Mouse (Mus musculus) MEL (cell line): ENCODE data around the gene Nubp2. TPM values are rescaled to one million over a fixed set of nuclear protein-coding genes. Genes with fewer than 3 reads are reported as not detected.
A peak's percentile ranks its signal among the peaks of the same experiment; 100 is the strongest.

Source experiments
- DNase-seq: peaks from one replicate; pipeline ENCODE4 v3.0.0; 2011; ENCODE audit warnings: low read depth, low spot score
- H3K27ac ChIP-seq: 2 replicates; pipeline ENCODE4 v1.5.1; 2012; ENCODE audit warnings: low read depth, mild to moderate bottlenecking, control low read depth, low read length, moderate library complexity; ENCODE audit not compliant: control insufficient read depth
- H3K27me3 ChIP-seq, 2 experiments: fragments of 150-350 bp in 1 of 2; sonication (generic) in 1 of 2; 2 replicates each; pipeline ENCODE4 v1.6.1; 2012; ENCODE audit warnings: low read length in 2 of 2, mild to moderate bottlenecking in 2 of 2, improper control_type of control experiment in 1 of 2, moderate library complexity in 1 of 2; ENCODE audit not compliant: insufficient read depth in 2 of 2, control insufficient read depth in 1 of 2
- H3K36me3 ChIP-seq, 2 experiments: 2 replicates each; pipeline ENCODE4 v1.6.1; 2012 to 2014; ENCODE audit warnings: low read length in 2 of 2, improper control_type of control experiment in 1 of 2, inconsistent platforms in 1 of 2, mild to moderate bottlenecking in 1 of 2; ENCODE audit not compliant: insufficient read depth in 2 of 2, control insufficient read depth in 1 of 2
- H3K4me1 ChIP-seq, 2 experiments: fragments of 150-350 bp in 1 of 2; sonication (generic) in 1 of 2; 2 replicates each; pipeline ENCODE4 v1.6.1; 2012; ENCODE audit warnings: low read length in 2 of 2, improper control_type of control experiment in 1 of 2, mild to moderate bottlenecking in 1 of 2; ENCODE audit not compliant: insufficient read depth in 2 of 2, control insufficient read depth in 1 of 2
- H3K4me3 ChIP-seq, 2 experiments: fragments of 150-350 bp in 1 of 2; sonication (generic) in 1 of 2; 2 replicates each; pipeline ENCODE4 v1.5.1; 2012; ENCODE audit warnings: low read depth in 2 of 2, low read length in 2 of 2, mild to moderate bottlenecking in 2 of 2, moderate library complexity in 2 of 2, control low read depth in 1 of 2, improper control_type of control experiment in 1 of 2; ENCODE audit not compliant: control insufficient read depth in 1 of 2, insufficient read depth in 1 of 2
- H3K79me2 ChIP-seq: 2 replicates; pipeline ENCODE4 v1.6.1; 2012; ENCODE audit warnings: mild to moderate bottlenecking, low read length, moderate library complexity; ENCODE audit not compliant: control insufficient read depth, poor library complexity, insufficient read depth
- H3K9ac ChIP-seq: 2 replicates; pipeline ENCODE4 v1.6.1; 2012; ENCODE audit warnings: low read depth, mild to moderate bottlenecking, control low read depth, low read length, moderate library complexity; ENCODE audit not compliant: control insufficient read depth, poor library complexity, severe bottlenecking
- H3K9me3 ChIP-seq: fragments of 150-350 bp; sonication (generic); replicated peaks from 2 replicates; pipeline ENCODE4 v1.6.1; 2012; ENCODE audit warnings: mild to moderate bottlenecking, low read length, improper control_type of control experiment, moderate library complexity; ENCODE audit not compliant: insufficient read depth
- BHLHE40 ChIP-seq: IDR thresholded peaks from 2 replicates; pipeline ENCODE4 v1.6.1; 2012; ENCODE audit warnings: low read depth, mild to moderate bottlenecking, inconsistent platforms, low read length, improper control_type of control experiment, borderline replicate concordance
- CHD1 ChIP-seq: IDR thresholded peaks from 2 replicates; pipeline ENCODE4 v1.6.1; 2012; ENCODE audit warnings: low read depth, mild to moderate bottlenecking, inconsistent platforms, low read length, improper control_type of control experiment
- CHD2 ChIP-seq: IDR thresholded peaks from 2 replicates; pipeline ENCODE4 v1.6.1; 2011; ENCODE audit warnings: low read length, improper control_type of control experiment
- CTCF ChIP-seq, 3 experiments: IDR thresholded peaks in 2 of 3; conservative IDR thresholded peaks in 1 of 3; 2 replicates each; pipeline ENCODE4 v1.5.1; 2011 to 2012; ENCODE audit warnings: low read length in 3 of 3, low read depth in 2 of 3, mild to moderate bottlenecking in 2 of 3, improper control_type of control experiment in 1 of 3, inconsistent platforms in 1 of 3, mixed read lengths in 1 of 3, moderate library complexity in 1 of 3; ENCODE audit not compliant: control insufficient read depth in 1 of 3, insufficient read depth in 1 of 3, poor library complexity in 1 of 3, severe bottlenecking in 1 of 3
- E2F4 ChIP-seq: IDR thresholded peaks from 2 replicates; pipeline ENCODE4 v1.6.1; 2011; ENCODE audit warnings: low read depth, low read length, improper control_type of control experiment, borderline replicate concordance
- ELF1 ChIP-seq: IDR thresholded peaks from 2 replicates; pipeline ENCODE4 v1.6.1; 2014; ENCODE audit warnings: low read depth, mild to moderate bottlenecking, inconsistent platforms, low read length, improper control_type of control experiment, moderate library complexity
- EP300 ChIP-seq, 2 experiments: IDR thresholded peaks; 2 replicates each; pipeline ENCODE4 v1.6.1; 2011; ENCODE audit warnings: improper control_type of control experiment in 2 of 2, low read length in 2 of 2, low read depth in 1 of 2, mild to moderate bottlenecking in 1 of 2
- GATA1 ChIP-seq: IDR thresholded peaks from 2 replicates; pipeline ENCODE4 v1.6.1; 2011; ENCODE audit warnings: low read depth, low read length, improper control_type of control experiment
- HCFC1 ChIP-seq: IDR thresholded peaks from 2 replicates; pipeline ENCODE4 v1.6.1; 2012; ENCODE audit warnings: low read depth, mild to moderate bottlenecking, inconsistent platforms, low read length, improper control_type of control experiment, moderate library complexity
- JUND ChIP-seq: IDR thresholded peaks from 2 replicates; pipeline ENCODE4 v1.6.1; 2011; ENCODE audit warnings: low read depth, mild to moderate bottlenecking, improper control_type of control experiment, low read length
- KAT2A ChIP-seq: conservative IDR thresholded peaks from 2 replicates; pipeline ENCODE4 v1.6.1; 2012; ENCODE audit warnings: low read depth, low read length, improper control_type of control experiment, inconsistent platforms
- MAFK ChIP-seq: IDR thresholded peaks from 2 replicates; pipeline ENCODE4 v1.6.1; 2011; ENCODE audit warnings: low read depth, mild to moderate bottlenecking, low read length, improper control_type of control experiment, borderline replicate concordance
- MAX ChIP-seq: IDR thresholded peaks from 2 replicates; pipeline ENCODE4 v1.6.1; 2011; ENCODE audit warnings: low read length, improper control_type of control experiment
- MEF2A ChIP-seq: IDR thresholded peaks from 2 replicates; pipeline ENCODE4 v1.6.1; 2014; ENCODE audit warnings: low read depth, mild to moderate bottlenecking, inconsistent platforms, low read length, improper control_type of control experiment; ENCODE audit not compliant: poor library complexity, insufficient replicate concordance, severe bottlenecking; ENCODE audit errors: extremely low read depth
- MXI1 ChIP-seq: IDR thresholded peaks from 2 replicates; pipeline ENCODE4 v1.6.1; 2011; ENCODE audit warnings: mild to moderate bottlenecking, low read depth, low read length, improper control_type of control experiment
- NELFE ChIP-seq: IDR thresholded peaks from 2 replicates; pipeline ENCODE4 v1.6.1; 2011; ENCODE audit warnings: low read depth, low read length, improper control_type of control experiment
- NRF1 ChIP-seq: IDR thresholded peaks from 2 replicates; pipeline ENCODE4 v1.6.1; 2014; ENCODE audit warnings: low read depth, mild to moderate bottlenecking, inconsistent platforms, low read length, improper control_type of control experiment, moderate library complexity; ENCODE audit not compliant: poor library complexity, insufficient read depth, severe bottlenecking
- POLR2A ChIP-seq, 2 experiments: IDR thresholded peaks; 2 replicates each; pipeline ENCODE4 v1.6.1; 2011 to 2012; ENCODE audit warnings: low read length in 2 of 2, mild to moderate bottlenecking in 2 of 2, control low read depth in 1 of 2, improper control_type of control experiment in 1 of 2, low read depth in 1 of 2, moderate library complexity in 1 of 2; ENCODE audit not compliant: control insufficient read depth in 1 of 2, insufficient read depth in 1 of 2, poor library complexity in 1 of 2
- POLR2AphosphoS2 ChIP-seq: IDR thresholded peaks from 2 replicates; pipeline ENCODE4 v1.6.1; 2011; ENCODE audit warnings: low read length, improper control_type of control experiment
- POLR2AphosphoS5 ChIP-seq: IDR thresholded peaks from 2 replicates; pipeline ENCODE4 v1.6.1; 2012; ENCODE audit warnings: low read depth, borderline replicate concordance, mild to moderate bottlenecking, inconsistent platforms, low read length, moderate library complexity, mixed read lengths
- RAD21 ChIP-seq: IDR thresholded peaks from 2 replicates; pipeline ENCODE4 v1.6.1; 2011; ENCODE audit warnings: mild to moderate bottlenecking, low read depth, low read length, improper control_type of control experiment
- RCOR1 ChIP-seq: IDR thresholded peaks from 2 replicates; pipeline ENCODE4 v1.6.1; 2012; ENCODE audit warnings: low read depth, mild to moderate bottlenecking, inconsistent platforms, low read length, improper control_type of control experiment
- SIN3A ChIP-seq: IDR thresholded peaks from 2 replicates; pipeline ENCODE4 v1.6.1; 2012; ENCODE audit warnings: low read length, improper control_type of control experiment, inconsistent platforms
- SMC3 ChIP-seq: IDR thresholded peaks from 2 replicates; pipeline ENCODE4 v1.6.1; 2011; ENCODE audit warnings: low read depth, low read length, improper control_type of control experiment
- TAL1 ChIP-seq: IDR thresholded peaks from 2 replicates; pipeline ENCODE4 v1.6.1; 2012; ENCODE audit warnings: mild to moderate bottlenecking, inconsistent platforms, low read length, moderate library complexity, mixed read lengths
- TBP ChIP-seq: IDR thresholded peaks from 2 replicates; pipeline ENCODE4 v1.8.0; 2011; ENCODE audit warnings: low read depth, low read length, improper control_type of control experiment
- TCF12 ChIP-seq: IDR thresholded peaks from 2 replicates; pipeline ENCODE4 v1.6.1; 2014; ENCODE audit warnings: low read depth, mild to moderate bottlenecking, inconsistent platforms, low read length, improper control_type of control experiment, moderate library complexity
- UBTF ChIP-seq: IDR thresholded peaks from 2 replicates; pipeline ENCODE4 v1.6.1; 2012; ENCODE audit warnings: low read depth, mild to moderate bottlenecking, inconsistent platforms, low read length, improper control_type of control experiment, moderate library complexity, borderline replicate concordance; ENCODE audit not compliant: insufficient read depth
- USF1 ChIP-seq: IDR thresholded peaks from 2 replicates; pipeline ENCODE4 v1.6.1; 2014; ENCODE audit warnings: low read depth, mild to moderate bottlenecking, inconsistent platforms, low read length, improper control_type of control experiment, moderate library complexity
- USF2 ChIP-seq, 2 experiments: IDR thresholded peaks; 2 replicates each; pipeline ENCODE4 v1.6.1; 2011 to 2012; ENCODE audit warnings: improper control_type of control experiment in 2 of 2, low read length in 2 of 2, borderline replicate concordance in 1 of 2, inconsistent platforms in 1 of 2, low read depth in 1 of 2, mild to moderate bottlenecking in 1 of 2; ENCODE audit not compliant: insufficient read depth in 1 of 2
- ZC3H11A ChIP-seq: IDR thresholded peaks from 2 replicates; pipeline ENCODE4 v1.6.1; 2012; ENCODE audit warnings: low read depth, mild to moderate bottlenecking, inconsistent platforms, low read length, improper control_type of control experiment
- ZKSCAN1 ChIP-seq: IDR thresholded peaks from 2 replicates; pipeline ENCODE4 v1.6.1; 2012; ENCODE audit warnings: low read depth, mild to moderate bottlenecking, inconsistent platforms, low read length, improper control_type of control experiment, moderate library complexity
- ZMIZ1 ChIP-seq: IDR thresholded peaks from 2 replicates; pipeline ENCODE4 v1.6.1; 2012; ENCODE audit warnings: low read depth, mild to moderate bottlenecking, inconsistent platforms, low read length, improper control_type of control experiment, moderate library complexity
- ZNF384 ChIP-seq: IDR thresholded peaks from 2 replicates; pipeline ENCODE4 v1.6.1; 2012; ENCODE audit warnings: low read depth, mild to moderate bottlenecking, inconsistent platforms, low read length, improper control_type of control experiment
- polyA plus RNA-seq, 2 experiments: library from polyadenylated mRNA; stranded (reverse) in 1 of 2; unstranded in 1 of 2; fragments of >175 nt in 1 of 2; fragments of >200 nt in 1 of 2; gene quantifications; 2 replicates each; pipeline versions ENCODE4 v1.2.1 to v1.2.4; 2012; ENCODE audit warnings: low replicate concordance in 2 of 2, low read depth in 1 of 2; ENCODE audit not compliant: insufficient read length in 2 of 2, insufficient read depth in 1 of 2, missing spikeins in 1 of 2
- total RNA-seq: library from RNA; depleted of rRNA; stranded (reverse); fragments of 300-350 nt; gene quantifications from 2 replicates; pipeline ENCODE4 v1.2.3, GENCODE M21; 2012; rRNA removed

Nubp2 gene
- total RNA-seq (109 and 141 TPM in 2 replicates), polyA plus RNA-seq (100 to 1,000 TPM in 1 of 2 experiments, not detected in 1; 191 TPM)

DNA sequence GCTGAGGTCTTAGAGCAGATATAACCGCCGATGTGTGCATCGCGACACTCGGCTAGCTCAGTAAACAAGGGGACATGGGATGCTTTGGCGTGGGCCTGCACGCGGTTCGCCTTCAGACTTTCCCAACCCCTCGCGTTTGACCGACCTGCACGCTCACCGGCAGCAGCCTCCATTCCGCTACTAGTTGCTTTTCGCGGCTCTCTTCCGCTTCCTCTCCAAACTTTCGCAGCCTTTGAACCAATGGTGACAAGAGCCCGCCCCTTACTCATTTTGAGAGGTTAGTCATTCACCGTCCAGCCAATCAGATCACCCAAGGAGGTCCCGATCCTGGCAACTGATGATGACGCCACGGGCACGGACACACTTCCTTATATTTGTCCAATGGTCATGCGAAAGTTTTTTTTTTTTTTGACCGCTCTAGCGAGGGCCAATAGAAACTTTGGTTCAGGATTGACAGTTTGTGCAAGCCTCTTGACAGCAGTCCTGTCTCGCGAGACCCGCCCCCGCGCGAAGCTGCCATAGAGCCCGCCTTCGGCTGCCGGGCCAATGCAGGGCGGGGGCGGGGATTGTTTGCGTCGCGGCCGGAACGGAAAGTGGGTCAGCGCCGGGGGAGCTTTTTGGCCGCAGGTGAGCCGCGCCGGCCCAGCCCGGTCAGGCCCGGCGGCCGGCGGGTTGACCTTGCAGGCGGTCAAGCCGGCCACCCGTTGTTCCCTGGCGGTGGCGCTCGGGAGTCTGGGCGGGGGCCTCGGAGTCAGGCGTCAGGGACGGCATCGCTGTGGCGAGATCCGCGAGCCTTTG, at the start of gene Nubp2, which contains the start of gene Spsb3:
Gene Nubp2, minus strand, starts transcription at position 216 of the 798 bp plus-strand sequence.
Gene Spsb3, plus strand, starts transcription at position 510 of the 798 bp plus-strand sequence.
- Histone ChIP-seq H3K4me3 (peak within 1 kb of the TSS; percentile 88 to 93), H3K79me2 (peaks cover 22% of the 10 kb centered on the region), H3K27ac (peak within 1 kb of the TSS; percentile 35), H3K9ac (peak within 1 kb of the TSS; percentile 89), H3K9me3 (no peaks in the 10 kb centered on the region), H3K27me3 (no peaks in the 10 kb centered on the region), H3K4me1 (peaks cover 0 to 14% of the 10 kb centered on the region in 2 experiments; a peak in 1 of 4 replicates), H3K36me3 (peaks cover 0 to 2% of the 10 kb centered on the region in 2 experiments; a peak in 2 of 4 replicates)
- DNase-seq = peak; percentile 99
- peak; percentile 69 for TF ChIP-seq NELFE
- TF ChIP-seq NRF1 = 0 out of 2 replicates have a peak, but pooled peaks have one; percentile 22
- no peak for TF ChIP-seq RCOR1
- no peak for TF ChIP-seq GATA1
- TF ChIP-seq RAD21 = no peak
- peak; percentile 87 for TF ChIP-seq KAT2A
- TF ChIP-seq ZNF384 = peak; percentile 100
- TF ChIP-seq POLR2A (IDR thresholded peaks at IDR 0.05; ENCODE audit: control insufficient read depth in 1 of 2, insufficient read depth in 1 of 2, low read depth in 1 of 2, low read length in 2 of 2, poor library complexity in 1 of 2) = peak; percentile 45 to 86
- peak; percentile 80; the same call in 1 of the 2 replicates for TF ChIP-seq POLR2AphosphoS2
- peak; percentile 97 for TF ChIP-seq HCFC1
- no peak for TF ChIP-seq ZC3H11A
- peak; percentile 99 for TF ChIP-seq SIN3A
- TF ChIP-seq JUND = 0 out of 2 replicates have a peak, but pooled peaks have one; percentile 36
- TF ChIP-seq ELF1 = peak; percentile 98
- TF ChIP-seq SMC3 = no peak
- no peak for TF ChIP-seq UBTF
- TF ChIP-seq CHD2 = peak; percentile 98
- no peak for TF ChIP-seq MAFK
- no peak for TF ChIP-seq EP300 (IDR thresholded peaks at IDR 0.05; ENCODE audit: low read depth in 1 of 2, low read length in 2 of 2)
- TF ChIP-seq BHLHE40 = no peak
- TF ChIP-seq ZMIZ1 = 0 out of 2 replicates have a peak, but pooled peaks have one; percentile 69
- no peak for TF ChIP-seq TAL1
- no peak for TF ChIP-seq CTCF (IDR thresholded peaks at IDR 0.05 in 2 of 3, conservative IDR thresholded peaks at IDR 0.05 in 1 of 3; ENCODE audit: control insufficient read depth in 1 of 3, insufficient read depth in 1 of 3, low read depth in 2 of 3, low read length in 3 of 3, poor library complexity in 1 of 3, severe bottlenecking in 1 of 3)
- peak; percentile 66; the same call in 1 of the 2 replicates for TF ChIP-seq TBP
- peak; percentile 75 for TF ChIP-seq MAX
- no peak for TF ChIP-seq USF2 (IDR thresholded peaks at IDR 0.05; ENCODE audit: borderline replicate concordance in 1 of 2, insufficient read depth in 1 of 2, low read depth in 1 of 2, low read length in 2 of 2)
- peak; percentile 78; the same call in 1 of the 2 replicates for TF ChIP-seq ZKSCAN1
- TF ChIP-seq MXI1 = peak; percentile 98
- TF ChIP-seq CHD1 = no peak
- TF ChIP-seq TCF12 = peak; percentile 19; the same call in 1 of the 2 replicates
- TF ChIP-seq MEF2A = no peak
- TF ChIP-seq USF1 = 0 out of 2 replicates have a peak, but pooled peaks have one; percentile 28
- TF ChIP-seq E2F4 = peak; percentile 85; the same call in 1 of the 2 replicates
- no peak for TF ChIP-seq POLR2AphosphoS5
